Mouse (Mus musculus): Measurements from ENCODE around the gene Map4k2. TPM values are rescaled to one million over a fixed set of nuclear protein-coding genes. Genes with fewer than 3 reads are reported as not detected.

Map4k2 gene
- total RNA-seq, 2 experiments from 2014 or later: 52.3 to 52.4 TPM

DNA sequence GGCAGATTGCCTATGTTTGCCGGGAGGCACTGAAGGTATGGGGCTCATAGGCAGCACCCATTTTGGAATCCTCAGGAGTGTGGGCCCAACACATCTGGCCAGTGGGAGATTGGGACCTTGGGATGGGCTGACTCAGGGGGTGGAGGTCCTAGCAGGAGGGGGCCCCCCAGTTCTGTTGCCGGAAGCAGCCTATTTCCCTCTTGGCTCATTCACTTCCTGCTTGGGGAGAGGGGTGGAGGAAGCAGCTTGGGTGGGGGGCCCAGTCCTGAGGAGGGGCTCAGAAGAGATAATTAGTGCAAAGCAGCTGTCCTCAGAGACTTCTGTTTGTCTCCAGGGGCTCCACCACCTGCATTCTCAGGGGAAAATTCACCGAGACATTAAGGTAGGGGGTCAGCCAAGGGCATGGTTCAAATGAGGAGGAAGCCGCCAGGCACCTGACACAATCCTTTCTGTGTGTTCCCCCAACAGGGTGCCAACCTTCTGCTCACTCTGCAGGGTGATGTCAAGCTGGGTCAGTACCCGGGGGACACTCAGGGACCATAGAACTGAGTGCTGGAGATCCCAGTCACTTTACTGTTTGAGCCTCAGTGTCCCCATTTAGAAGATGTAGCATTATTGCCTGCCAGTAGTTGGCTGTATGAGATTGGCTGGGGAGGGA, 1.5 kb downstream of the Map4k2 start:
- DNase-seq: no peak
- intact Hi-C loops (cut with DNase I): no loop called here

DNA sequence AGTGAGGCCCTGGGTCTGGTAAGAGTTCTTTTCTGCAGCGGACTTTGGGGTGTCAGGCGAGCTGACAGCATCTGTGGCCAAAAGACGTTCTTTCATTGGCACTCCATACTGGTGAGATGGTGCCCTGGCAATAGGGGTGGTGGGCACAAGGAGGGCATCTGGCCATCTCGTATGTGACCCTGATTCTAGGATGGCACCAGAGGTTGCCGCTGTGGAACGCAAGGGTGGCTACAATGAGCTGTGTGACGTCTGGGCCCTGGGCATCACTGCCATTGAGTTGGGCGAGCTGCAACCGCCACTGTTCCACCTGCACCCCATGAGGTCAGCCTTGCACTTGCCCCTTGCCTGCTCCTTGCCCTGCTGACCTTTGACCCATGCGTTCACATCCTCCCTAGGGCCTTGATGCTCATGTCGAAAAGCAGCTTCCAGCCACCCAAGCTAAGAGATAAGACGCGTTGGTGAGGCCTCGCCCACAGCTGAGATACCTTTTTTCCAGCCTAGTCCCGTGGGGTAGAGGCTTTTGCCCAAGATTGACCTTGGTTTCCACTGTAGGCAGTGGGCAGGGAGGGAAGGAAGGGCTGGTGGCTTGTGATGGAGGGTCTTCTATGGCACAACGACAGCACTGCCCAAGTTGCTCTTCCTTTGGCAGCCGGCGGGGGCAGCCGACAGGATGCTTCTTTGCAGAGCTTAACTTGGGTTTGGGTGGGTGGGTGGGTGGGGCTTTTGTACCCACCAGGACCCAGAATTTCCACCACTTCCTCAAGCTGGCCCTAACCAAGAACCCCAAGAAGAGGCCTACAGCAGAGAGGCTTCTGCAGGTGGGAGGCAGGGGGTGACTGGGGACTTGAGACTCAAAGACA, 2.4 kb downstream of the Map4k2 start:
- intact Hi-C loops (cut with DNase I): no loop called here
- no peak for DNase-seq

DNA sequence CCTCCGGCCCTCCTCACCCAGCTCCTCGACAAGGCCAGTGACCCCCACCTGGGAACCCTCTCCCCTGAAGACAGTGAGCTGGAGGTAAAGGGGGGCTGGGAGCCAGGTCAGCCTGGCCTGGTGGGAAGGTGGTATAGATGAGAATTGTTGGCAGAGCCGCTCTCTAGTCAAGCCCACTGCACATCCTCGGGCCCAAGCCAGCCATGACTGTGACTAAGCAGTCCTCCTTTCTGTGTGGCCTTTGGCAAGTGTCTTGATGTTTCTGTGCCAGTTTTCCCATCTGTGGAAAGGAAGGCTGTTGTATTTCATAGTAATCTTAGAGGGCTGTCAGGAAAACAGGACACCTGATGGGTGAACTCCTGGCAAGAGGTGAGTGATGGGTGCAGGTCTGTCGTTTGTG, 3.1 kb downstream of the Map4k2 start:
- intact Hi-C loops (cut with DNase I): loop anchor here (2.0 kb wide), 1 partner anchor 17 kb away; no protein-coding TSS in a partner anchor
- no peak for DNase-seq

DNA sequence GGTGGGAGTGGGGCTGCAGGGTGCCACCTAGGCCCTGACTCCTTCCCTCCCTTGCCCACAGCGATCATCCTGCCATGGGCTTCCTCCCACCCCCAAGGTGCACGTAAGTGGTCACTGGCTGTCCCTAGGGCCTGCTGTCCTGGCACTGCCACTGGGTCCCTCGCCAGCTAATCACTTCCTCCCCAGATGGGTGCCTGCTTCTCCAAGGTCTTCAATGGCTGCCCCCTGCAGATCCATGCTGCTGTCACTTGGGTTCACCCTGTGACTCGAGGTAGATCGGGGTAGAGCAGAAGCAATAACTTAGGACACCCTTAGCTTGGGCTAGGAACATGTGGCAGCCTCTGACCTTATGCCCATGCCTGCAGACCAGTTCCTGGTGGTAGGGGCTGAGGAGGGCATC, 5.1 kb downstream of the Map4k2 start:
- intact Hi-C loops (cut with DNase I): no loop called here
- no peak for DNase-seq

DNA sequence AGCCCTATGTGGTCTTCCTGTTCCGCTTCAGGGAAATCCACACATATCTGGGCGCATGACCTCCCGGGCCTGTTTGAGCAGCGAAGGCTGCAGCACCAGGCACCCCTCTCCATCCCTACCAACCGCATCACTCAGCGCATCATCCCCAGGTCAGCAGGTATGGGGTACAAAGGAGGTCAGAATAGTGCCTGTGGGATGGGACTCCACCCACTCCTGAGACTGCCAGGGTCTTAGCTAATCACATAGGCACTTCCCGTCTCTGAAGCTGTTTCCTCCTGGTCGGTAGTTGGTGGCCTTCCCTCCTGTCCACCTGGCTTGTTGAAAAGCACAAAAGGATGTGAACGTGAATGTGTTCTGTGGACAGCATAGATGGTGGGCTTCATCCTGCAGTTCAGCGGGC, 5.7 kb downstream of the Map4k2 start:
- intact Hi-C loops (cut with DNase I): no loop called here
- DNase-seq: no peak

DNA sequence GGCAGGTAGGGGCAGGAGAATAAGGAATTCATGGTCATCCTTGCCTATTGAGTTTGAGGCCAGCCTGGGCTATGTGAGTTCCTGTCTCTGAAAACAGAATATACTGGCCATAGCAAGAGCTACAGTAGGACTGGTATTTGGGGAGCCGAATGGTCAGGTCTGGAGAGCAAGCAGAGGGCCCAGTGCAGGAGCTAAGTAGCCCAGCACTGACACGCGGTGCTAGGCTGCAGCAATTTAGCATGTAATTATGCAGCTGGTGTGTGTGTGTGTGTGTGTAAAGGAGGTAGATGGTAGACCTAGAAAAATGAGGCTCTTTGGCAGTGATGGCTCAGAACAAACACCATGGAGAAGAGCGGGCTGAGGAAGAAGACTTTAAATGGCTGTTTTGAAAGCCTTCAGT, 6.7 kb downstream of the Map4k2 start:
- DNase-seq: no peak
- intact Hi-C loops (cut with DNase I): no loop called here

DNA sequence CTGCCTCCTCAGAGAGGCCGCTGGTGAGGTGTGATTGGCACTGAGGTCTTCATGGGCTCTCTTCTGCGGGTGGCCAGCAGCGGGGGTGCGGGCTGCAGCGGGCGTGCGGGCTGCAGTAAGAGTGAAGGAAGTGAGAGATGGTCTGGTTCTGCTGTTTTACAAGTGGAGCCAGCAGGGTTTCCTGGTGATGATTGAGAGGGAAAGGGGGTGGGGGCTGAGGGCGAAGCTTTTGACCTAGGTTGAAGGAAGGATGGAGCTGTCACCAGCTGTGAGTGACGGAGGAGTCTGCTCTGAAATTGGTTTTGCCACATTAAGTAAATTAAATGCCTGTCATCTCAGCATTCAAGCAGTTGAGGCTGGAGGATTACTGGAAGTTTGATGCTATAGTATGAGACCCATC, 7.8 kb downstream of the Map4k2 start:
- DNase-seq: no peak

DNA sequence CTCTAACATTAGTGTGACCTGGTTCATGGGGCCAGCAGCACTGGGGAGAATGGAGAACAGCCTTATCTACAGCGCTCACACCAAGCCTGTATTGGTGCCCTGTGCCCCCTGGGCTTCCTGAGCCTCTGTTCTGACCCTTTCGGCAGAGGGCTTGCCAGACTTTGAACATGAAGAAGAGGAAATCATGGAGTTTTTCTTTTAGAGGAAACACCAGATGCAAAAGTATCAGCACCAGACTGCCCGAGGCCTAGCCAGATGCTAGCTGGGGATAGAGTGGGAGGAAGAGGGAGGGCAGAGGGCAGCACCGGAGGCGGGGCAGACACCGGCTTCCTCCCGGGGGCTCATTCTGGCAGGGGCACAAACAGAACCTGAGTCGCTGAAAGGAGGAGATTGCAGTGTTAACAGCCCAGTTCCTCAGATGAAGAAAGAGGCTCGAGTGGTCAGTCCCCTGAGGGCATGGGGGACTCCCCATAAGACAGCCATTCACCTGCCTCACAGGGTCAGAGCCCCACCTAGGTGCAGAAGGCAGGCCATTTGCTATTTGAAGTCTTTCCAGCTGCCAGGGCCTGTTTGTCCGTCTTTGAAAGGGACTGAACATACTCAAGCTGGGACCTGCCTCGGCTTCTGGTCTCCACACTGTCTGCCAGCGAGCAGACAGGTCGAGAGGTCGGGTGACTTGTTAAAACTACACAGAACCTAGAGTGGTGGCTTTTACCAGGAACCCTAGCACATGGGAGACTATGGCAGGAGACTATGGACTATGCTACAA, 8.5 kb downstream of the Map4k2 start:
- intact Hi-C loops (cut with DNase I): no loop called here
- DNase-seq: peak; percentile 34 to 56

More for the DNA sequence above, 7.8 kb downstream of the Map4k2 start:
- intact Hi-C loops (cut with DNase I): no loop called here

DNA sequence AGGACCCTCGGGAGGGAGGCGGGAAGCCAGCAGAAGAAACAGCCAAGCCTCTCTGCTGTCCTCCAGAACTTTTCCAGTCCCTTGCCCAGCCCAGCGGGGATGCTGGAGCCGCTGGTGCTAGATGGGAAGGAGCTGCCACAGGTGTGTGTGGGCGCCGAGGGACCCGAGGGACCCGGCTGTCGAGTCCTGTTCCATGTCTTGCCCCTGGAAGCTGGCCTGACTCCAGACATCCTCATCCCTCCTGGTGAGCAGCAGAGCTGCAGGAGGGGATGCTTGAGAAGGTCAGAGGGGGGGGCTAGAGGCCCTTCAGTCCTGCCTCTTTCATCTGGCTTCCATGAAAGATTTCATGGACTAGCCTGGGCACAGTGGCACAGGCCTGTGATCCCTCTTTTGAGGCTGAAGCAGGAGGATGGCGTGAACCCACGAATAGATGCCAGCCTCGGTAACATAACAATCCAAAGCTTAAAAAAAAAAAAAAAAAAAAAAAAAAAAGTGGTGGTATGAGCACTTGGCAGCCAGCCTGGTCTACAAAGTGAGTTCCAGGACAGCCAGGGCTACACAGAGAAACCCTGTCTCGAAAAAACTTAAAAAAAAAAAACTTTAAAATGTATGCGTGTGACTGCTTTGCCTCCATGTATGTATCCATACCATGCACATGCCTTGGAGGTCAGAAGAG, 10.6 kb downstream of the Map4k2 start:
- DNase-seq: no peak
- intact Hi-C loops (cut with DNase I): no loop called here

DNA sequence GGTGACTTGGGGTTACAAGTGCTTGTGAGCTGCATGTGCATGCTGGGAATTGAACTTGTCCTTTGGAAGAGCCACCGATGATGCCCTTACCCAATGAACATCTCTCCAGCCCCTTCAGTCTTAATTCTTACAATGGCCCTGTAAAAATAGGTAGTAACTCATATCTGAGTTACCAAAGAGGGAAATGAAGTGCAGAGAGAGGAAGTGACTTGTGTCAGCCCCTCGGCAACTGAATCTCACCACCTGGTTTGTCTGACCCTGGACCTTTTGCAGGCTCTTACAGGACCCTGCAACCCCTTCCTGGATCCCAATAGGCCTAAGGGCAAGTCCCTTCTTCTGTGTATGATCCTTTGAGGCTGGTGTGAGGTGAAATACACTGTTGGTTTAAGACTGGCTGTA, 11.2 kb downstream of the Map4k2 start:
- intact Hi-C loops (cut with DNase I): no loop called here
- DNase-seq: no peak

DNA sequence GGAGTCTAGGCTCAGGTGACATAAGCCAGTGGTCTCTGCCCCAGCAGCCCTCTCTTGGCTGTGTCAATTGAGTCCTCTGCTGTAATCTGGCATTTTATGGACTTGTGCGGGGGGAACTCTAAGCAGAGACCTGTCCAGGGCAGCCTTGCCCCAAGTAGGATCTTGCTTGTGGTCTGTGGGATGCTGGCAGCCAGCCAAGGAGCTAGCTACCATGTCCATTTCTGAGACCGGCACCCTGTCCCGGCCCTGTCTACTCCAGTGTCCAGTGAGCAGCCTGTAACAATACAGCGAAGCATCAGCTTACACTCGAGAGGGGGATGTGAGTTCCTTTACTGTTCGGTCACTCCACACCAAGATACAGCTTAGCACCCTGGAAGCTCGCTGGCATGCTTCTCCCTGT, 13.1 kb downstream of the Map4k2 start:
- intact Hi-C loops (cut with DNase I): no loop called here
- DNase-seq: no peak

DNA sequence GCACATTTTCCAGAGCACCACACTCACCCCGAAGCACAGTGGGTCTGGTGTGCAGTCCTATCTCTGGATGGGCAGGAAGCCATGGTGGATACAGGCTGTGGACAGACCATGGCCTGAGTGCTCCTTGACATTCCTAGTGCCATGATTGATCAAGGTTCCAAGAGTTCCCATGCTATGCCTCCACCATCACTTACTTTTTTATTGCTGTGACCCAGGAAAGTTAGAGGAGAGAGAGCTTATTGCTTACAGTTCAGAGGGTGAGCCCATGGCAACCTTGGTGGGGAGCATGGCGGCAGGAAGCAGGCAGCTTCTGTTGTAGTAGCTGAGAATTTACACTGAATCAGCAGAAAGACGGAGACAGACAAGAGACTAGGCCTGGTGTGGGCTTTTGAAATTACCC, 20.4 kb downstream of the Map4k2 start:
- DNase-seq: no peak
- intact Hi-C loops (cut with DNase I): loop anchor here (2.0 kb wide), 1 partner anchor 16 kb away; no protein-coding TSS in a partner anchor

DNA sequence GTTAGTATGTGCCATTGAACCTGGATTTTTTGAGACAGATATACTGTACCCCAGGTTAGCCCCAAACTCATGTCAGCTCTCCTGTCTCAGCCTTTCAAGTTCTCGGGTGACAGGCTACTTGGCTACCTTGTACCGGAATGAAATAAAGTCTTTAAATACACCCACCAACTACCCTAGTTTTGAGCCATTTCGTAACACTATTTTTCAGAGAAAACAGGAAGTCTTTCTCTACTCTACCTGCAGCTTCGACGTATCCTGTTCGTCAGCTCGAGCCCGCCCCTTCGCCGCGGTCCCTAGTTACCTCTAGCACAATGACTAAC, 22.1 kb downstream of the Map4k2 start:
- no peak for DNase-seq
- intact Hi-C loops (cut with DNase I): no loop called here

DNA sequence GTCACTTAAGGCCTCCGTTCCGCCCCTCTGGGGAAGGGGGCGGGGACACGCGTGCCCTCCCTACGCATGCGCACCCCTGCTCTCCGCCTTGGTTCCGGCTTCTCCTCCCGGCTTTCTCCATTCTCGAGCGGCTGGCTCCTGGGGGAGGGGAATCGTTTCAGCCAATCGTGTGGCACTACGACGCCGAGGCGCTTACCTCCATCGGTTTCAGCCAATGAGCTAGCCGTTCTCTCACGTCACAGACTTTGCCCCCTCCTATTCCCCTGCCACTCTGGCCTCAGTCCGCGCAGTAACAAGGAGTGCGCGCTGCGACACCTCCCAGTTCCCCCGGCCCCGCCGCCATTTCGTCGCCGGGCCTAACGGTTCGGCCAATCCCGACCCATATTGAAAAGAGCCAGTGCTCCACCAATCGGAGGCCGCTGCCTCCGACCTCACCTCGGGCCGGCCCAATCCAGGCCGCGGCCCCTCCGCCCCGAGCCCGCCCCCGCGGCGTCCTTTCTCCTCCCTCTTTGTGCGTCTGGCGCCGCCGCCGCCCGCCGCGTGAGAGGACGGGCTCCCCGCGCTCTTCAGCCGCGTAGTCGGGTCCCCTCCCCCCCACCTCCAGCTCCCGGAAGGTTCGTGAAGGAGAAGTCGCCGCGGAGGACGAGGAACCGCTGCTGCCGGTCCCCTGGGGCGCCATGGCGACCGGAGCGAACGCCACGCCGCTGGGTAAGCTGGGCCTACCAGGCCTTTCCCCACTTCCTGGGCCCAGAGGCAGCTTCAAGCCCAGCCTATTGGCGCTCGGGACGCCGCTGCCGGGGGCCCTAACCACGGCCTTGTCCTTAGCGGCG, 22.7 kb downstream of the Map4k2 start, which contains the start of gene Sf1:
Gene Sf1 (plus strand): TSS at position 280 of the 830 bp plus-strand sequence.
- intact Hi-C loops (cut with DNase I): loop anchor here (2.0 kb wide), 1 partner anchor 35 kb away; the partner anchor contains the start of gene Rasgrp2
- peak; percentile 100 for DNase-seq

DNA sequence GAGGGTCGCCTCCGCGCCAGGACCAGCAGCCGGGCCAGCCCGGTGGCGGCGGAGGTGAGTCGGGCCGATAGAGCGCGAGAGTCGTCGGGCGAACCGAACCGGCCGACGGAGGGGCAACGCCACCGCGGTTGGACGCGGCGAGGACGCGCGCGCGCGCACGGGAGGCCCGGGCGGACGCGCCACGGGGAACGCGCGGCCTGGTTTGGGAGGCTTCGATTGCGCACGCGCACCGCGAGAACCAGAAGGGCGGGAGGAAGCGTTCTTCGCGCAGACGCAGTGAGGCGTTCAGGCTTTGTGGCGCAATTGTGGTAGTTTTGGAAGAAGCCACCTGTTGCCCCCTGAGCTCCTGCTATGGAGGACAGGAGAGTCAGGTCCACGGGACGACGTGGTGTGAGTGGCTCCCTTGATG, 23.4 kb downstream of the Map4k2 start:
- DNase-seq: peak; percentile 94 to 96
- intact Hi-C loops (cut with DNase I): loop anchor here (2.0 kb wide), 1 partner anchor 34 kb away; the partner anchor contains the start of gene Rasgrp2

DNA sequence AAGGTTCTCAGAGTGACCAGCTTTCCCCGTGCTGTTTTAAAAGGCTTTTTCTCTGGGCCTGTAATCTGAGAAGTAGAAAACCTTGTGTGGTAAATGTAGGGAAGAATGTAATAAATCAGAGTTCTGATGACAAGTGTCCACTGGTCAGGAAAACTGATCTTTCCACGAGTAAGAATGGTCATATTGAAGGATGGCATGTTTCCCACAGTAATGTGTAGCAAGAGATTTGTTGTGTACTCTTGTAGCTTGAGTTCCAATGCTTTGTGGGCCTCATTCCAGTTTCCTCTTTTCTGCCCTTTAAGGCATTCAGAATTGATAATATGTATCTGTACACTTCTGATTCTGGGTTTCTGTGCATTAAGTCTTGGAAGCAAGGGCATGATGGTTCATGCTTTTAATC, 23.9 kb downstream of the Map4k2 start:
- intact Hi-C loops (cut with DNase I): loop anchor here (2.0 kb wide), 1 partner anchor 34 kb away; the partner anchor contains the start of gene Rasgrp2
- no peak for DNase-seq

DNA sequence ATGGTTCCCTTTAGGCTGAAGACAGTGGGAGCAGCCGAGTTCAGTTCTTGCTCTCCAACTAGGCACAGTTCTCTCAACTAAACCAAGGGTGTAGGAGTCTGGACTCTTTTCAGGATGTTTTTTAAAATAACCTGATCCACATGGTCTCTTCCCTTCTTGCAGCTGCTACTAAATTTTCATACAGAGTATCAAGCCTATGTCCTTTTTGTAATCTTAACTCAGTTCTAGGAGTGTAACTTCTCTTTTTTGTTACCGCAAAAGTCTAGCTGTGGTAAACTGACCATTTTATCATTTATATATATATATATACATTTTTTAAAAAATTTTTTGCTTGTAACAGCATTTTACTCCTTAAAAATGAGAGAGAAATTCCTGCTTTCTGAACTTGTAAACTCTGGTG, 29.2 kb downstream of the Map4k2 start:
- DNase-seq: no peak
- intact Hi-C loops (cut with DNase I): loop anchor here (5.0 kb wide), 1 partner anchor 82 kb away; no protein-coding TSS in a partner anchor

DNA sequence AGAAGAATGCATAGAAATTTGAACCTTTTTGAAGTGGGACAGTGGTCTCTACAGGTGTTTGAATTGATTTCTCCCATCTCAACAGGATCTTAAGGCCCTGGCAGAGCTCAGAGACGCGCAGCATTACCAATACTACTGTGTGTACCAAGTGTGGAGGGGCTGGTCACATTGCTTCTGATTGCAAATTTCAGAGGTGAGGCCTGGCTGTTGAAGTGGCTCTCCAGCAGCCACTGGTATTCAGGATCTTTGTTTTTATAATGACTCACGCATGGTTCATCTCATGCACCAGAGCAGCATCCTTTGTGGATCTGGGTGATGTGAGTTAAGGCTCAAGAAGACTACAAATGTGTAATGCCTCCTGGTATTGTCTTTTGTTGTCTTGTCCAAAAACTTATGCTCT, 31.5 kb downstream of the Map4k2 start:
- DNase-seq: no peak
- intact Hi-C loops (cut with DNase I): loop anchor here (5.0 kb wide), 1 partner anchor 80 kb away; no protein-coding TSS in a partner anchor
